Mouse (Mus musculus) spleen, postnatal 36 days (tissue): ENCODE measurements around the gene Tmed9.
"Not testable (repeated sequence)": the region's sequence is repeated elsewhere in the genome, so short reads cannot be mapped to it uniquely, and the experiment has no call there.

Experiments used
- DNase-seq, 2 experiments: peaks; one replicate each; pipeline ENCODE4 v3.0.0; 2022; ENCODE audit warnings: low spot score in 2 of 2, mixed read lengths in 1 of 2

The Tmed9 gene

DNA sequence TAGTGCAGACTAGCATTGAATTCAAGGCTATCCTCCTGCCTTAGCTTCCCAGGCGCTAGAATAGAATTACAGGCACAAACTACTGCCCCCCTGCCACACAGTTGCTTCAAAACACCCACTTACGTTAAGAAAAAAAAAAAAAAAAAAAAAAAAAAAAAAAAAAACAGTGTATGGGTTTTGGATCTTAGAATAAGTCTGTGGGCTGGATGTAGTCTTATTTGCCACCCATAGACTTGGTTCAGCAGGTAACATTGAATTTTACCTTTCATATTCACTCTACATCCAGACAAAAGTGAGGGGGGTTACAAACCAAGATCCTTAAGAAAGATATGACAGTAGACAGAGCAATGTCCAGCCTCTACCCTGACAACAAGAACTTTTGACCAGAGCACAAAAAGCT lies 5.6 kb upstream of the Tmed9 start:
- no peak for DNase-seq

DNA sequence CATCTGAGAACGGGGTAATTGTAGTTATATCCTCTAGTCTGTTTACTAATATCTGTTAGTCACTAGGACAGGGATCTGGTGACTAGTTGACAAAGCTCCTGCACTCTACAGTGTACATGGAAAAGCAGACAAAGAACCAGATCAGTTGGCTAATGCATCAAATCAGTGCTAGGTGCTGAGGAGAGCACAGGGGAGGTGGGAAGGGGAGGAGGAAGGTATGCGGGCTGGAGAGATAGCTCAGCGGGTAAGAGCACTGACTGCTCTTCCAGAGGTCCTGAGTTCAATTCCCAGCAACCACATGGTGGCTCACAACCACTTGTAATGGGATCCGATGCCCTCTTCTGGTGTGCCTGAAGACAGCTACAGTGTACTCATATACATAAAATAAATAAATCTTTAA lies 5.0 kb upstream of the Tmed9 start:
- DNase-seq = not testable (repeated sequence)

DNA sequence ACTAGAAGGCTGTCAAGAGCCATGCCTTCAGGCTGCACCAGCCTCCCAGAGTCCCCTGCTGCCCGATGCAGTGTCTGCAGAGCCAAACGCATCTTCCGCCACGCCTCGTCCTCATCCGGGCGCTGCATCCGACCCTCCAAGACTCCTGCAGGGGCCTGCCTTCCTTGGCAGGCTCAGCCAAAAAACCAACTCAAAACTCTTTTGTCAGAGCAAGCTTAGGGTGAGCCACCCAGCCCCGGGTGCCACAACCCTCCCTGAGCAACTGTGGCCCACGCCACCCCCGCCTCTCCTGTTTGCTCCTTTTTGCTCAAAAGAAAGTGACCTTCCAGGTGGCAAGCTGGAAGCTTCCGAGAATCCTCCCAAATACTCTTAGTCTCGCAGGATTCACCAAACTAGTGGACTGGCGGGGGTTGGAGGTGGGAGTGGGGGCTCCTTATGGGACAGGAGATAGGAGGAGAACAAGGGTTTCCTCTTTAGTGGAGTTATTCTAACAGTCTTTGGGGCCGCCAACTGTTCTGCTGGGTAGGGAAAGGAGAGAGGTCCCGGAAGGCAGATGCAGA lies 3.7 kb upstream of the Tmed9 start:
- DNase-seq = no peak

DNA sequence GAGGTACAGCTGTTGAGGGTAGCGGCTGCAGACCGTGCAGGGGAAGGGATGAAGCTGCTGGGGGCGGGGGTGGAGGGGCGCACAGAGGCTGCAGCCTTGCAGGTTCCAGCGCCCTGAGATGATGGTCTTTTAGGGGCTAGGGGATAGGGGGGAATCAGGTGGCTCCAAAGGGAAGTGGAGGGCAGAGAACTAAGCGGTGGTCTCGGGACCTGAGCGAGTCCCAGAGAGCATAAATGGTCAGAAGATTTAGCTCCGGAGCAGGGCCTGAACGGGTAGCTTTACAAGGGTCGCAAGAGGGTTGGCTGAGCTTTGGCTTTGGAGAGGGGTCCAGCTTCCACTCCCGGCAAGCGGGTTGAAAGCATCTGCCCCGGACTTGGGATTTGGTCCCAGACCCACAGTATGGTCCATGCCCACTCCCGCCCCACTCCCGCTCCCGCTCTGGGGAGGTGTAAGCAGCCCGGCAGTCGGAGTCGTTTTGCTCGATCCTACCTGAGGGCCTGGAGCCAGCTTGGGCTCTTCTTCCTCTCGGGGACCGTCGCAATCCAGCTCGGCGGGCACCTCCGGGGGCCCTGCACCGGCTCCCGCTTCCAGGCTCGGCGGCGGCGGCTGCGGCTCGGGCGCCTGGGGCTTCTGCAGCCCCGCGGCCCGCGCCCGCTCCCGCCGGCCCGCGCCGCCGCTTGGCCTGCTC lies 3.1 kb upstream of the Tmed9 start:
- no peak for DNase-seq

DNA sequence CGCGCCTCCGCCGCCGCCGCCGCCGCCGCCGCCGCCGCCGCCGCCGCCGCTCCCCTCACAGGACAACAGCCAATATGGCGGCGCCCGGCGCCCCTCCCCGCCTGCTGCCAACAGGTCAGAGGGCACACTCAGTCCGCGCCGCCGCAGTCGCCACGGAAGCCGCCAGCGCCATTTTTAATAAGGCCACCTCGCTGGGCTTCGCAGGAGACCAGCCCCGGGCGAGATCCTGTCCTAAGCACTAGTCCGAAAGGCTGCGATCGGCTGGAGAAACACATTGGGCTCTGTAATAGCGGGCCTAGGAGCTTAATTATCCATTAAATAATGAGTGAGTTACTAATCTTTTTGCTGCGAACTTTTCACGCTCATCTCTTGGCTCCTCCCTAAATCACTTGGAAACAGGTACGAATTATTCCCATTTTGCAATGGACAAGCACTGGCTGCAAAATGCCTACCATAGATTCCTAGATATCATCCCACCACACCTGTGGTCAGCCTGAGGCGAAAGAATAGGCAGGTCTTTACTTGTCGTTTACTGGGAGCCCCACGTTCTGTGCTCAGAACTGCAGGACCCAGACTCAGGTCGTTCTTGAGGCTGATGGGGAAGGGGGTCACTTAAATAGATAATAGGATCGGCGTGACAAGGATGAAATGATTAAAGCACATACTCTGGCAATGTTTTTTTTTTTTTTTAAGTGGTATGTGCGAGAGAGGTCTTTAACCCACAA lies 2.3 kb upstream of the Tmed9 start, which contains the start of gene Fam193b:
TSS of gene Fam193b (minus strand) at position 94 of the 725 bp plus-strand sequence.
- DNase-seq = peak; percentile 93 to 95

DNA sequence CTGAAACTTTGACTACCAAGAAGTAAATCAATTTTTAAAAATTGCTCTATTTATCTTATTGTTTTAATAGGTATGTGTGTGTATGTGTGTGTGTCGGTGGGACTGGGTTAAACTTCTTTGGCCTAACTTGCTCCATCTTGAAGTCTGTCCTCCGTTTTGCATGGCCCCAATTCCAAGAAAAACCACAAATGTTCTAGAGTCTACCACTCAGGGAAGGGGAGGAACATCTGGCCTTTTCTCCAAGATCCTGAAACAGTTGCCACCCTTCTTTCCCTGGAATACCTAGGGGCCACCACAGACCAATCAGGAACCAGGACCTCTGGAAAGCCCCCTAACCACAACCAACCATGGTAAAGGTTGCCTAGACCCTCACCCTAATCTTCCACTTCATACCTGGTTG lies 1.6 kb upstream of the Tmed9 start:
- DNase-seq = no peak

DNA sequence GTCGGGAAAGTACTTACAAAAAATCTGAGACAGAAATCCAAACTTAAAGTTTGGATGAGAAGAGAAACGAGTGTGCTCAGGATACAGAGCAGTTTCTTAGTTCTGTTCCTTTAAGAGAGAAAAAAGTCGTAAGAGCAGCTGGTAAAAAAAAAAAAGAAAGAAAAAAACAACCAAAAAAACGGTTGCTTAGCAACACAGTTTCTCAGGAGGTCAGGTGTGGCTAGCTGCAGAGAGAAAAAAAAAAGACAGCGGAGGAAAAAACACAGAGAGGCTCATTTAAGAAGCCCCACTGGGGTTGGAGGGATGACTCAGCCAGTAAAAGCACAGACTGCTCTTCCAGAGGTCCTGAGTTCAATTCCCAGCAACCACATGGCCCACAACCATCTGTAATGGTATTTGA lies 789 bp downstream of the Tmed9 start:
- DNase-seq = no peak

DNA sequence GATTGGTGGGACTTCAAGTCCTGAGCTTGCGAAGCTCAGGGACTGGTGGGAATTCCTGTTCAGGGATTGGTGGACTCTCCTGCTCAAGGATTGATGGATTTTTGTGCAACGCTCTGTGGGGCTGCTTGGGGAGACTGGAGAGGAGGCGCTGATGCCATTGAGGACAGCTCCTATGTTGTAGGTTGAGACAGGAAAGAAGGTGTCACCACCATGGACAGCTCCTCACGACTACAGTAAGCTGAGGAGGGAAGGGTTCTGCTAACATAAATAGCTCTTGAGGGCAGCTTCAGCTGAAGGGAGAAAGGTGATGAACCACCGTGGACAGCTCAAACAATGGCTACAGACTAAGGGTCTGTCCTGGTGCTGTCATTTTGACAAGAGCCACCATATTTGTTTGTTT lies 2.4 kb downstream of the Tmed9 start:
- no peak for DNase-seq

DNA sequence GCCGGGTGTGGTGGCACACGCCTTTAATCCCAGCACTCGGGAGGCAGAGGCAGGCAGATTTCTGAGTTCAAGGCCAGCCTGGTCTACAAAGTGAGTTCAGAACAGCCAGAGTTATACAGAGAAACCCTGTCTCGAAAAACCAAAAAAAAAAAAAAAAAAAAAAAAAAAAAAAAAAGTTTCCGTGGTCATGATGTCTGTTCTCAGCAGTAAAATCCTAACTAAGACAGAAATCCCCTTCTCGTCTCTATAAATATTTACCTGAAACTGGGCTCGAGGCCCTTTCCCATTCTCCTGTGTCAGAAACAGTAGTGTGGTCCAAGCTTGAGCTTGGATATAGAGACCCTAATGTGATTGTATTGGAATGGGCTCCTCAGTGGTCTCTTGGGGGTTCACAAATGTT lies 3.3 kb downstream of the Tmed9 start:
- not testable (repeated sequence) for DNase-seq

DNA sequence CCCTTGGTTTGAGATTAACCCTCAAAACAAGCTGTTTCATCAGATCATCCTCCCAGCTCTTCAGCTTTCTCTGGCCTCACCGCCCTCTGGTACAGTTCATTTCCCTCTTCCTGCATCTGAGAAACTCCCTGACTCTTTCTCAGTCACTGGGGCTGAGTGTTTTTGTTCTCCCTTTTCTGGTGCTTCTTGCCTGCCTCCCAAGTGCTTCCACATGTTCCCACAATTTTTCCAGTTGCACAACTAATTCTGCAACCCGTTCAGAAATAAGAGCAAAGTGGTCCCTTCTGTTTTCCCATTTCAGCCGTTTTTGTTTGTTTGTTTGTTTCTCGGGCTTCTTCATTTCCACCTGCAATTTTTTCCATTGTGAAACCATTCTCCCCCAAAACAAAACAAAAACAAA lies 4.6 kb downstream of the Tmed9 start:
- no peak for DNase-seq

DNA sequence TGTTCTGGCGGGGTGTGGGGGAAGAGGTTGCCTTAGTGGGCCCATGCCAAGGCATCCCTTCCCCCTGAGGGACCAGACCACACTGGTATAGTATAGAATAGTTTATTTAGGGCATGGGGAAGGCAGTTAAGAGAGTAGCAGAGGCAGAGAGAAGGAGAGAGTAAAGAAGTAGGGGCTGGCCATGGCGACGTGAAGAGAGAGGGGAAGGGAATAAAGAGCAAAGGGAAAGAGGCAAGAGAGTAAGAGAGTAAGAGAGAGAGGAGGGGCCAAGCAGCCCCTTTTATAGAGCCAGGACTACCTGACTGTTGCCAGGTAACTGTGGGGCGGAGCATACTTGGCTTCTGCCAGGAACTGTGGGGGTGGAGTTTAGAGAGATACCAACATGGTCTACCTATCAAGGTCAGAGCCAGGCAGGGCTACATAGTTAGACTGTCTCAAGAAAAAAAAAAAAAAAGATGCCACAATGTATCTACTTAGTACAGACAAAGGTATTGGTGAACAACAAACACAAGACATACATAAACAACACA lies 18.5 kb downstream of the Tmed9 start:
- DNase-seq = no peak

DNA sequence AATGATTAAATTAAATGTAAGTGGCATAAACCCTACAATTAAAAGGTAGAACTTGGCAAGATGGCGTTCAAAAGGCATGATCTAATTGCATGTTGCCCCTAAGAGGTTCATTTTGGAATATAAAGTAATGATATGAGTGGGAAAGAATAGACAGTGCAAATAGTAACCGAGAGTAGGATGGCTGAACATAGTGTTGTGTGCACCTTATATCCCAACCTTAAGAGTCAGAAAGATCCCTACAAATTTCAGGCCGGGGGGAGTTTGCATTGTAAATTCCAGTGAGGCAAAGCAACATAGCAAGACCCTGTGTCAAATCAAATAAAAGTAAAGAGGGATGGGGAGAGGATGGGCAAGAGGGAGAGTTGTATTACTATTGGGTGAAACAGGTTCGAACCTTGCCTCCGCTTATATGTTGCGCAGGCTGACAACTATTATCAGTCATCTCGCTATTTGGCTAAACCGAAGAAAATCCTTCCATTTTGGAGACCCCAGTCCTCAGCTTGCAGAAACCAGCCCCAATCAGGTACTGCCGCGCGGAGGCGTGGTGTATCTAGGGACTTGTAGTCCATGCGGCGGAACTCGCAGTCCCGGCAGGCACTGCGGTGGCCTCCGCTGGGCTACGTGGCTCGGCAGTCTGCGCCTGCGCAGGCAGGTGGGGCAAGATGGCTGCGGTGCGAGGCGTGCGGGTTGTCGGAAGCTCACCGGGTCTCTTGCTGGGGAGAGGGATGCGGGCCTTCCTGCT lies 19.2 kb downstream of the Tmed9 start:
- peak; percentile 96 for DNase-seq

DNA sequence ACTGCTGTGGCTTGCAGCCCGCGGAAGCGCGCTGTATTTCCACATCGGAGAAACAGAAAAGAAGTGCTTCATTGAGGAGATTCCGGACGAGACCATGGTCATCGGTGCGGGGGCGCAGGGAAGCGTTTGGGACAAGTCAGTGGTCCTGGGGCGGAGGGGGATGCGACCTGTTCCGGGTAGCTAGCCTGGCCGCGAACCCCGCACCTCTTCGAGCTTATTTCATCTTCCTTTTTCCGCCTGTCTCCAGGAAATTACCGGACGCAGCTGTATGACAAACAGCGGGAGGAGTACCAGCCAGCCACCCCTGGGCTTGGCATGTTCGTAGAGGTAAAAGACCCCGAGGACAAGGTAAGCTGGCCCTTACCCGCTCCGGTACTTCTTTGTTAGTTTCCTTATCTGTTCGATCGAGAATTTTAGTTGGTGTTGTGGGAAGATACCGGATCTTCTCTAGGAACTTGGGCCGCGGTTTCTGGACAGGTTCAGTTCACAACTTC lies 19.8 kb downstream of the Tmed9 start:
- no peak for DNase-seq

DNA sequence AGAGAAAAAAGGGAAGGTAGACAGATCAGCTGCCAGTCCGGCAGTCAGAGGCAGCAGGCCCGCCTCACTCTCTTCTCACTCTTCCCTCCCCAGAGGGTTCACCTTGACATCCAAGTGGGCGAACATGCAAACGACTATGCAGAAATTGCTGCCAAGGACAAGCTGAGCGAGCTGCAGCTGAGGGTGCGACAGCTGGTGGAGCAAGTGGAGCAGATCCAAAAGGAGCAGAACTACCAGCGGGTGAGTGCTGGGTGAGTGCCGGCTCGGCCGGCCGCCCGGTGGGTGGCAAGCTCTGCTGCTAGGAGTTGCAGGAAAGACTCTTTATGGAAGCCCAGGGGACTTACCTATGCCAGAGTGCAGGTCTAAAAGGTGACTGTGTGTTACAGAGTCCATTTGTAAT lies 21.8 kb downstream of the Tmed9 start:
- DNase-seq = no peak

DNA sequence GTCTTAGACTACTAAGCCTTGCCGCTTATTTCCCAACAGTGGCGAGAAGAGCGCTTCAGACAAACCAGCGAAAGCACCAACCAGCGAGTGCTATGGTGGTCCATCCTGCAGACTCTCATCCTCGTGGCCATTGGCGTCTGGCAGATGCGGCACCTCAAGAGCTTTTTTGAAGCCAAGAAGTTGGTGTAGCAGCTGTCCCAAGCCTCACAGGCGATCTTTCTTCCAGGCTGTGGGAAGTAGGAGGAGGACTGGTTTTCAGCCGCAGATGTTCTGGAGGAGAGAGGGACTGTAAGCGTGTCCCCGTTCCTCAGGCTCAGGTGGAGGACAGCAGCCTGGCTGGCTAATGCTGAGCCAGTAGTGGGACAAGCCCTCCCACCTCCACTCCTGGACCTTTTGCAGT lies 23.3 kb downstream of the Tmed9 start:
- DNase-seq = no peak

DNA sequence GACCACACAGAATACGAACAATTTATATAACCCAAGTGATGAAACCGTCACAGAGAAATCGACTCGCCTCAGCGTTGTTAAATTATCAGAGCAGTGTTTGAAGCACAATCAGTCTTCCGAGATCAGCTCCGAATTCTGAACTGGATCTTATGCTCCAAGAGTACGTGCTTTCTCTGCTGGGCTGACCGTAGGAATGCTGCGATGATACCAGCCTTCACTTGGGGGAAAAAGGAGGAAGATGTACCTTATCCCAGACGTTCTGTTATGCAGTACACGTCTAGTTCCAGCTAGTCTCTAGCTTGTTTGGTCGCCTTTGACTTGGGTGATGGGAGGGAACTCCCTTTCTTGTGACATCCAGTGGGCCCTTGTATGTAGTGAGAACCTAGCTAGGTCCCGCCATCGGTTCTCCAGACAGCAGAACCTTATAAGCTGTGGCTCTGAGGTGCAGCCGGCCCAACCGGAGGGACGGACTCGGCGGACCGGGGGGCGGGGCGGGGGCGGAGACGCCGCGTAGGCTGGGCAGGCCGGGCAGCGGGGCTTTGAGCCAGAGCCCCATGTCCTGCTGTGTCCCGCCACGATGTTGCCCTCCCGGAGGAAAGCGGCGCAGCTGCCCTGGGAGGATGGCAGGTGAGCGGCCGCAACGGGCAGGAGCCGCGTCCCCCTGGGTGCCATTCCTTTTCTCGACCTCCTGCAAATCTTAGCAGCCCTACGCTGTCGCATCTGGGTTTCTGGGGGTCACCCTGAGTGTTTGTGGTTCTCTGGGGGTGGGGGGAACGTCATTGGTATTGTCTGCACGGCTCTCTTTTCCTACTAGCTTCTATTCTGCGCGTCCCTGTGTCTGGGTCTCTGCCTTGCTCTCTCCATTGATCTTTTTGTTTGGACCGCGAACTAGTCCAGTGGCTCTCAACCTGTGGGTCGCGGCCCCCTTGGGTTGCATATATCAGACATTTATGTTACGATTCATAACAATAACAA lies 26.3 kb downstream of the Tmed9 start, which contains the start of gene B4galt7:
TSS of gene B4galt7 (plus strand) at position 331 of the 975 bp plus-strand sequence.
- DNase-seq = peak; percentile 79 to 80

DNA sequence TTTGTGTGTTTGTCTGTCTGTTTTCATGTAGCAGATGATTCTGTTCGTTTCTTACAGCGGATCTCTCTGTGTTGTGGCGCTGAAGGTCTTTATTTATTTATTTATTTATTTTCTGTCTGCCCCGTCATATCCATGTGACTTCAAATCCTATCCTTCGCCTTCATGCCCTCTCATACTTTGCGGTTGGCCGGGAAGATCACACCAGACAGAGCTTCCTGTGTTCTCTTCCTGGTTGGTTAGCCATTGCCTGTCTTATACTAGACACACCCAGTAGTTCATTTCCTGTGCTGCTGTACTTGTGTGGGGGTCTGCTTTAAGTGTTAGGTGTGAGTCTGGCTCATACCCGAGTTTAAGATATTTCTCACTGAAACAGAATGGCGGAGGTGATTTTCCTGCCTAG lies 27.1 kb downstream of the Tmed9 start:
- DNase-seq = peak; percentile 34 to 57

DNA sequence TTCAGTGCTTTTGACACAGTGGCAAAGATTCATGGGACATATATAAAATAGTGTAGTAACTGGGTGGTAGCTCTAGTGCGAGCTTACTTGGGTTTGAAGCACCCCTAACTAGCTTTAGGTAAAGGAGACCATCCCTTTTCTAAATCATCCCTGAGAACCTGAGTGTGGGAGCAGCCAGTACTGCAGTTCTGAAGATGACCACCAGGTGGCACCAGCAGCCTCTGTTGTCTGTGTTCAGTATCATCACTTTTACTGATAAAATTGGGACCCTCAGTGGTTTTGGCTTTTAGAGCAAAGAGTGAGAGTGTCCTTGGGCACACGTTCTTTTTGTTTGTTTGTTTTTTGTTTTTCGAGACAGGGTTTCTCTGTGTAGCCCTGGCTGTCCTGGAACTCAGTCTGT lies 28.1 kb downstream of the Tmed9 start:
- peak; percentile 65 to 74 for DNase-seq

DNA sequence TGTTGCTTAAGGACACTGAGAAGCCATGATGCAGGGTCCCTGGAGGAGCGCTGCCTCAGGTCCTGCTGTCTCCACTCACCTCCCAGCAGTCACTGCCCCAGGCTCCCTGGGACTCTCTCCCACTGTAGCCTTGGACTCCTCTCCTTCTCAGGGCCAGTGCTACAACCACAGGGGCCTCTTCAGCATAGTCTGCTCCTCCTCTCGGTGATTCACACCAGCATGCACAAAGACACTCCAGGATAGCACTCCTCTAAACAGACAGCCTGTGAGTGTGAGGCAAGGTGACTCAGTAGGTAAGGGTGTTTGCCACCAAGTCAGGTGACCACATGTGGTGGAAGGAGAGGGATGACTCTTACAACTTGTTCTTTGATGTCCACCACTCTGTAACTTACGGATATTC lies 31.1 kb downstream of the Tmed9 start:
- DNase-seq = no peak

DNA sequence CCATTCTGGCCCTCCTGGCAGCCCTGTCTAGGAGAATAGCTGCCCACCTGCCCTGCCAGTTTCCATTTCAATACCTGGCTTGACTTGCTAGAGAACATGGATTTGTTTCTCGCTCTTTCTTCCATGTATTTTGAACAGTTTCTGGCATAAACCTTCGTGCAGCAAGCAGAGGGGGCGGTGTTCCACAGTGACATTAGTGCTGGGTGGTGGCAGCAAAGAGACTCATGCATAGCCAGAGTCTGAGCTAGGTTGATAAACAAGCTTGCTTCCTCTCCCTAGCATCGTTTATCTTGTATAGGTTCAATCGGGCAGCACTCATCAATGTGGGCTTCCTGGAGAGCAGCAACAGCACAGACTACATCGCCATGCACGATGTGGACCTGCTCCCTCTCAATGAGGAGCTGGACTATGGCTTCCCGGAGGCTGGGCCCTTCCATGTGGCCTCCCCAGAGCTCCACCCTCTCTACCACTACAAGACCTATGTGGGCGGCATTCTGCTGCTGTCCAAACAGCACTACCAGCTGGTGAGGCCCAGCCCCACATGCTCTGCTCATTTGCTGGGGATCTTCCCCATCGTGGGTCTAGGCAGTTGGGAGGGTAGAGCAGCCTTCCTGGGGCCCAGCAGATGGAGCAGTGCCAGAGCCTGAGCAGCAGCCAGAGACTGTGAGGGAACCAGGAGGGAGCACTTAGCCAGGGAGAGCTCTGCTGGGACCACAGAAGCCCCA lies 33.5 kb downstream of the Tmed9 start:
- DNase-seq = no peak
